Mouse (Mus musculus) brain, embryonic 18.5 days (tissue): Measurements from ENCODE around the gene Dpf3.
A peak's percentile ranks its signal among the peaks of the same experiment; 100 is the strongest.

ENCODE experiments used
- DNase-seq: peaks from one replicate; pipeline ENCODE4 v3.0.0-alpha.2; 2012; ENCODE audit warnings: low read depth, low spot score

Gene Dpf3

GRCm38 (mm10) chr12:83487476-83487991, at the start of gene Dpf3:
Dpf3 (minus strand) TSS chr12:83487716.
- peak; percentile 77 for DNase-seq

GRCm38 (mm10) chr12:83536039-83536438, 48.5 kb upstream of the Dpf3 start:
- DNase-seq = no peak

GRCm38 (mm10) chr12:83535428-83535827, 47.9 kb upstream of the Dpf3 start:
- DNase-seq = no peak

GRCm38 (mm10) chr12:83534190-83534589, 46.7 kb upstream of the Dpf3 start:
- DNase-seq = no peak

GRCm38 (mm10) chr12:83532966-83533365, 45.5 kb upstream of the Dpf3 start:
- DNase-seq = no peak

- DNase-seq = no peak
Observed at GRCm38 (mm10) chr12:83531992-83532391, 44.5 kb upstream of the Dpf3 start.

GRCm38 (mm10) chr12:83528665-83529064, 41.1 kb upstream of the Dpf3 start:
- DNase-seq = no peak

- no peak for DNase-seq
Observed at GRCm38 (mm10) chr12:83527816-83528215, 40.3 kb upstream of the Dpf3 start.

GRCm38 (mm10) chr12:83525822-83526544, 38.5 kb upstream of the Dpf3 start:
- DNase-seq = no peak

- DNase-seq = no peak
Observed at GRCm38 (mm10) chr12:83524329-83524728, 36.8 kb upstream of the Dpf3 start.

GRCm38 (mm10) chr12:83523892-83524291, 36.4 kb upstream of the Dpf3 start:
- DNase-seq = no peak

GRCm38 (mm10) chr12:83523056-83523455, 35.5 kb upstream of the Dpf3 start:
- DNase-seq = no peak

GRCm38 (mm10) chr12:83521083-83521482, 33.6 kb upstream of the Dpf3 start:
- DNase-seq = no peak

GRCm38 (mm10) chr12:83520311-83520890, 32.9 kb upstream of the Dpf3 start, which contains the start of gene Dcaf4:
Dcaf4 (plus strand) TSS chr12:83520466.
- peak; percentile 90 for DNase-seq

- DNase-seq = no peak
Observed at GRCm38 (mm10) chr12:83517580-83517979, 30.1 kb upstream of the Dpf3 start.

- DNase-seq = no peak
Observed at GRCm38 (mm10) chr12:83514216-83514615, 26.7 kb upstream of the Dpf3 start.

- DNase-seq = no peak
Observed at GRCm38 (mm10) chr12:83513185-83513584, 25.7 kb upstream of the Dpf3 start.

- no peak for DNase-seq
Observed at GRCm38 (mm10) chr12:83512783-83513182, 25.3 kb upstream of the Dpf3 start.

GRCm38 (mm10) chr12:83510586-83510985, 23.1 kb upstream of the Dpf3 start:
- no peak for DNase-seq

GRCm38 (mm10) chr12:83506543-83506942, 19.0 kb upstream of the Dpf3 start:
- no peak for DNase-seq

GRCm38 (mm10) chr12:83502190-83502589, 14.7 kb upstream of the Dpf3 start:
- DNase-seq = no peak

- no peak for DNase-seq
Observed at GRCm38 (mm10) chr12:83499256-83499655, 11.7 kb upstream of the Dpf3 start.

- DNase-seq = no peak
Observed at GRCm38 (mm10) chr12:83497959-83498358, 10.4 kb upstream of the Dpf3 start.
